Mouse (Mus musculus) heart, embryonic 16.5 days (tissue): ENCODE data around the gene Smtn. TPM values are rescaled to one million over a fixed set of nuclear protein-coding genes. Genes with fewer than 3 reads are reported as not detected.

ENCODE experiments used
- ATAC-seq: fragments of 200-750 bp; cut with Nextera tagmentation; replicated peaks from 2 replicates; pipeline ENCODE4 v1.8.0; 2017; ENCODE audit warnings: moderate number of reproducible peaks; ENCODE audit not compliant: insufficient read depth, low FRiP score; ENCODE audit errors: extremely low read depth
- H3K27ac ChIP-seq: fragments of 300-500 bp; sonication (generic); 2 replicates; pipeline ENCODE4 v1.5.1; 2014; ENCODE audit warnings: mild to moderate bottlenecking, low read length, control low read depth, moderate library complexity
- H3K27me3 ChIP-seq: fragments of 300-500 bp; sonication (generic); 2 replicates; pipeline ENCODE4 v1.6.1; 2014; ENCODE audit warnings: low read length, mixed read lengths; ENCODE audit not compliant: control insufficient read depth, insufficient read depth
- H3K36me3 ChIP-seq: fragments of 300-500 bp; sonication (generic); 2 replicates; pipeline ENCODE4 v1.6.1; 2014; ENCODE audit not compliant: control insufficient read depth, insufficient read depth
- H3K4me1 ChIP-seq: fragments of 300-500 bp; sonication (generic); 2 replicates; pipeline ENCODE4 v1.6.1; 2014; ENCODE audit warnings: low read length, mixed read lengths; ENCODE audit not compliant: control insufficient read depth, insufficient read depth
- H3K4me2 ChIP-seq: fragments of 300-500 bp; sonication (generic); 2 replicates; pipeline ENCODE4 v1.6.1; 2014; ENCODE audit warnings: low read depth, mild to moderate bottlenecking, control low read depth, low read length
- H3K4me3 ChIP-seq: fragments of 300-500 bp; sonication (generic); 2 replicates; pipeline ENCODE4 v1.5.1; 2014; ENCODE audit warnings: mild to moderate bottlenecking, control low read depth, low read length
- H3K9ac ChIP-seq: fragments of 300-500 bp; sonication (generic); 2 replicates; pipeline ENCODE4 v1.6.1; 2014; ENCODE audit warnings: low read length, control low read depth
- H3K9me3 ChIP-seq: fragments of 300-500 bp; sonication (generic); replicated peaks from 2 replicates; pipeline ENCODE4 v1.6.1; 2016; ENCODE audit warnings: low read length; ENCODE audit not compliant: control insufficient read depth
- WGBS: fragments of 180-500 bp; shearing (Covaris S2); extraction: QIAGEN DNeasy Blood & Tissue Kit; methylation state at CpG from one replicate; pipeline ENCODE4 v1.1.7; 2014; 5-methylcytosine and 5-hydroxymethylcytosine counted together
- polyA plus RNA-seq: library from polyadenylated mRNA; unstranded; fragments of >200 nt; fragmentation: Nextera tagmentation; extraction: Ambion mirVana; gene quantifications from 2 replicates; pipeline ENCODE4 v1.2.1, GENCODE M21; 2015

Smtn gene
- polyA plus RNA-seq, 1 experiment from 2014 or later = 93.9 TPM

GRCm38 (mm10) chr11:3519051-3519726, 21.2 kb downstream of the Smtn start:
- Histone ChIP-seq H3K4me3 (no peak overlapping the region), H3K27ac (no peak overlapping the region), H3K9ac (no peak overlapping the region), H3K4me1 (peaks cover 17% of the 10 kb centered on the region), H3K4me2 (no peak overlapping the region), H3K27me3 (no peaks in the 10 kb centered on the region), H3K9me3 (no peaks in the 10 kb centered on the region), H3K36me3 (peaks cover 25% of the 10 kb centered on the region)
- 55% methylated on average over 4 of the region's 4 CpGs for WGBS
- ATAC-seq = no peak

- 43% methylated on average over 13 of the region's 13 CpGs for WGBS
- Histone ChIP-seq H3K27me3 (no peaks in the 10 kb centered on the region), H3K36me3 (peaks cover 20% of the 10 kb centered on the region), H3K27ac (no peak overlapping the region), H3K4me1 (peaks cover 22% of the 10 kb centered on the region), H3K9me3 (no peaks in the 10 kb centered on the region), H3K4me3 (peak overlapping the region; percentile 43; the same call in 1 of the 2 replicates), H3K4me2 (peak overlapping the region; percentile 71), H3K9ac (peak overlapping the region; percentile 54; the same call in 1 of the 2 replicates)
- ATAC-seq = no peak
Observed at GRCm38 (mm10) chr11:3517846-3518732, 22.3 kb downstream of the Smtn start.

GRCm38 (mm10) chr11:3516859-3517845, 23.3 kb downstream of the Smtn start:
- ATAC-seq = 0 out of 2 replicates have a peak, but pooled peaks have one; percentile 23
- peak overlapping the region; percentile 54 for H3K9ac ChIP-seq
- peak overlapping the region; percentile 71 for H3K4me2 ChIP-seq
- no peaks in the 10 kb centered on the region for H3K9me3 ChIP-seq
- peaks cover 13% of the 10 kb centered on the region for H3K36me3 ChIP-seq
- H3K4me1 ChIP-seq = peaks cover 22% of the 10 kb centered on the region
- H3K4me3 ChIP-seq = peak overlapping the region; percentile 43
- WGBS = 2% methylated on average over 50 of the region's 50 CpGs
- H3K27me3 ChIP-seq = no peaks in the 10 kb centered on the region
- H3K27ac ChIP-seq = no peak overlapping the region

- 81% methylated on average over 5 of the region's 5 CpGs for WGBS
- no peak for ATAC-seq
Observed at GRCm38 (mm10) chr11:3516121-3516520, 24.3 kb downstream of the Smtn start.

GRCm38 (mm10) chr11:3515637-3516036, 24.8 kb downstream of the Smtn start:
- H3K9me3 ChIP-seq = no peaks in the 10 kb centered on the region
- peaks cover 22% of the 10 kb centered on the region for H3K4me1 ChIP-seq
- no peaks in the 10 kb centered on the region for H3K27me3 ChIP-seq
- WGBS = 78% methylated on average over 4 of the region's 4 CpGs
- peak overlapping the region; percentile 77 for H3K4me2 ChIP-seq
- no peak overlapping the region for H3K27ac ChIP-seq
- H3K4me3 ChIP-seq = peak overlapping the region; percentile 66
- H3K36me3 ChIP-seq = peaks cover 5% of the 10 kb centered on the region; the same call in 1 of the 2 replicates
- H3K9ac ChIP-seq = no peak overlapping the region
- no peak for ATAC-seq

More at GRCm38 (mm10) chr11:3516121-3516520, 24.3 kb downstream of the Smtn start:
- peaks cover 22% of the 10 kb centered on the region for H3K4me1 ChIP-seq
- H3K36me3 ChIP-seq = peaks cover 8% of the 10 kb centered on the region; the same call in 1 of the 2 replicates
- no peak overlapping the region for H3K4me3 ChIP-seq
- no peaks in the 10 kb centered on the region for H3K27me3 ChIP-seq
- H3K9ac ChIP-seq = no peak overlapping the region
- no peaks in the 10 kb centered on the region for H3K9me3 ChIP-seq
- no peak overlapping the region for H3K27ac ChIP-seq
- H3K4me2 ChIP-seq = peak overlapping the region; percentile 77

- Histone ChIP-seq H3K4me2 (peak overlapping the region; percentile 77), H3K27me3 (no peaks in the 10 kb centered on the region), H3K9ac (peak overlapping the region; percentile 76), H3K27ac (0 out of 2 replicates have a peak overlapping the region, but pooled peaks have one; percentile 3), H3K9me3 (no peaks in the 10 kb centered on the region), H3K36me3 (0 out of 2 replicates have a peak, but pooled peaks cover 2% of the 10 kb centered on the region), H3K4me3 (peak overlapping the region; percentile 66), H3K4me1 (peaks cover 22% of the 10 kb centered on the region)
- ATAC-seq = 0 out of 2 replicates have a peak, but pooled peaks have one; percentile 7
- WGBS = 8% methylated on average over 4 of the region's 4 CpGs
Observed at GRCm38 (mm10) chr11:3515216-3515615, 25.2 kb downstream of the Smtn start.

- no peaks in the 10 kb centered on the region for H3K9me3 ChIP-seq
- no peaks in the 10 kb centered on the region for H3K36me3 ChIP-seq
- H3K4me2 ChIP-seq = peak within 1 kb of the TSS; percentile 77
- ATAC-seq = peak; percentile 74
- peaks cover 25% of the 10 kb centered on the region for H3K4me1 ChIP-seq
- peak within 1 kb of the TSS; percentile 76 for H3K9ac ChIP-seq
- 0% methylated on average over 26 of the region's 26 CpGs for WGBS
- peak within 1 kb of the TSS; percentile 61 for H3K27ac ChIP-seq
- H3K4me3 ChIP-seq = peak within 1 kb of the TSS; percentile 66
- no peaks in the 10 kb centered on the region for H3K27me3 ChIP-seq
Observed at GRCm38 (mm10) chr11:3514529-3515054, 25.8 kb downstream of the Smtn start, which contains the start of gene Selenom. Gene Selenom (plus strand): TSS chr11:3514684.

GRCm38 (mm10) chr11:3513291-3513690, 27.1 kb downstream of the Smtn start:
- no peak overlapping the region for H3K4me2 ChIP-seq
- no peaks in the 10 kb centered on the region for H3K27me3 ChIP-seq
- no peaks in the 10 kb centered on the region for H3K9me3 ChIP-seq
- H3K4me3 ChIP-seq = no peak overlapping the region
- no peak overlapping the region for H3K9ac ChIP-seq
- no peaks in the 10 kb centered on the region for H3K36me3 ChIP-seq
- peaks cover 32% of the 10 kb centered on the region for H3K4me1 ChIP-seq
- no peak for ATAC-seq
- H3K27ac ChIP-seq = no peak overlapping the region
- WGBS = 76% methylated on average over 6 of the region's 6 CpGs
